Mouse (Mus musculus) testis, adult 2 months (tissue): ENCODE results near the gene Pomgnt1.

Experiments
- CTCF ChIP-seq: fragments of 200-500 bp; IDR thresholded peaks from 2 replicates; pipeline ENCODE4 v1.5.1; 2012; ENCODE audit warnings: low read depth, mild to moderate bottlenecking, inconsistent platforms, low read length, moderate library complexity; ENCODE audit not compliant: control insufficient read depth, insufficient read depth, insufficient replicate concordance
- POLR2A ChIP-seq: fragments of 200-500 bp; IDR thresholded peaks from 2 replicates; pipeline ENCODE4 v1.6.1; 2012; ENCODE audit warnings: low read depth, mild to moderate bottlenecking, inconsistent platforms, low read length, moderate library complexity; ENCODE audit not compliant: control insufficient read depth

- TF ChIP-seq CTCF, result no peak
- TF ChIP-seq POLR2A, result no peak
Measured at GRCm38 (mm10) chr4:116208891-116209290, 85.3 kb downstream of the Pomgnt1 start.
